Mouse (Mus musculus) left cerebral cortex, postnatal 36 days (tissue): ENCODE measurements around the gene Fam114a1. TPM values are rescaled to one million over a fixed set of nuclear protein-coding genes. Genes with fewer than 3 reads are reported as not detected.
A peak's percentile ranks its signal among the peaks of the same experiment; 100 is the strongest.

ENCODE experiments used
- DNase-seq, 2 experiments: peaks; one replicate each; pipeline ENCODE4 v3.0.0; 2021 to 2022; ENCODE audit warnings: low spot score in 2 of 2, mixed read lengths in 1 of 2
- intact Hi-C: fragments of 180-260 bp; cut with DNase I; formaldehyde crosslinking; loops from one replicate; pipeline ENCODE4 v1.15.1; 2025
- total RNA-seq, 2 experiments: library from RNA; stranded (reverse); gene quantifications; 2 replicates each; pipeline ENCODE4 v1.2.3; 2021

Fam114a1 gene
- total RNA-seq, 2 experiments from 2014 or later = 5.1 to 7.0 TPM

GRCm38 (mm10) chr5:65002940-65003824, 33.3 kb downstream of the Fam114a1 start:
- intact Hi-C loops = loop anchor here (2.0 kb wide), 2 partner anchors 210 to 238 kb away; no protein-coding TSS in a partner anchor
- DNase-seq = no peak

- DNase-seq = no peak
- intact Hi-C loops = loop anchor here (2.0 kb wide), 2 partner anchors 209 to 237 kb away; no protein-coding TSS in a partner anchor
Observed at GRCm38 (mm10) chr5:65003946-65004535, 34.2 kb downstream of the Fam114a1 start.

DNA sequence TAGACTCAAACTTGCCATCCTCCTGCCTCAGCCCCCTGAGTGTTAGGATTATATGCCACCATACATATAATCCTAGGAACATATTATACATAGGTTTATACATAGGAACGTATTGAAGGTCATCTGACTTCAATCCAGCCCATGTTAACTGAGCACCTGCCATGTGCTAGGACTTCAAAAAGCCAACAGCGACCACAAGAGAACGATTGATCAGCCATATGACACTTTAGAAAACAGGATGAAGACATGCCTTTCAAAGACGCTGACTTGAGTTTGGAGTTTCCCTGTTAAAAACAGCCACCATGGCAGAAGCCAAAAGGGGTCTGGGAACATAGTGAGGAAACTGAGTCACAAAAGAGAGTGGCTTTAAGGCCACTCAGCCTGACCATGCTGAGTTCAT, 35.4 kb downstream of the Fam114a1 start:
- intact Hi-C loops = no loop called here

DNA sequence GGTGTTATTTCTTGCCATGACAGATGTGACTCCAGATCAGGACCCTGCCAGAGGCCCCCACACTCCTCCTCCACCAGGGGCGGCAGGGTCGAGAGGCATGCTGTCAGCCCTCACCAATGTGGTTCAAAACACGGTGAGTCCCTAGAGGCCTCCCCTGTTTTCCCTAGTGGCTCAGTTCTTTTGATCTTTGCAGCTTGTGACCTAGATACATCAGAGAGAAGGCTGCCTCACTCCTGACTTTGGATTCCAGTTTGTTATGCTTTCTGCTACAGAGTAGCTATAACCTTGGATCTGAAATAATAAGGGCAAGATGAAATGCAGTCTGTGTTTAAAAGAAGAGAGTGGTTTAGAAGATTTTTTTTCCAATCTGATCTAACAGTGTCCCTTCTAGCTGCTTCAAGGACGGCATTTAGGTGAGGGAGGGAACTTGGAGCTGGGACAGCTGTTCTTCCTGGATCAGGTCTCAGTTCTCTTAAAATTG, 36.2 kb downstream of the Fam114a1 start:
- intact Hi-C loops = no loop called here
- no peak for DNase-seq

More for the DNA sequence above, 35.4 kb downstream of the Fam114a1 start:
- no peak for DNase-seq

DNA sequence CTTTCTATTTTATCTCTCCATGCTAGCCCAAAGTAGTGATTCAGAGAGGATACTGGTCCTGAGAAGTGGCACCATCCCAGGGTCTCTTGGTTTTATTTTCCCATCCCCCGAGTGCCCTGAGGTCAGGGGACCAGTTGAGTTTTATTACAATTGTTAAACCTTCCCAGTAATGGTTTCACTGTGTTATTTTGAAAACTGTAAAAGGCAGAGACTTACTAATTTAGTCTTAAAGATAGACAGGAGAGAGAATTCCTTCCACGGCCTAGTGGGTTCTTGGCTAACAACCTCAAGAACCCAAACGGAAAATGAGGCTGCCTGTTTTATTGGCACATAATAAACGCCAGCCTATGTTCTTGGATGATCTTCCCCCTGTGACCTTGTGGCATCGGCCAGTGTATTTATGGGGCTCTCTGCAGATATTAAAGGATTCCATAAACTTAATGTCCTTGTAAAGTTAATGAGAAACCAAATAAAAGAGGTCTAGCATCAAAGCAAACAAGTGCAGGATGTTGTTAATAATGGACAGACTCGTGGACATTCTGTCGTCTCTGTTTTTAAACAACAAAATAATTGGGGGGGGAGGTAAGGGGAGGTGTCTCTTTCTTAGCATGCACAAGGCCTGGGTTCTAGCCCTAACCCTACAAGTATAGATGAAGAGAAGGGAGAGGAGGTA, 42.2 kb downstream of the Fam114a1 start:
- DNase-seq = no peak
- intact Hi-C loops = no loop called here

GRCm38 (mm10) chr5:65015508-65015907, 45.6 kb downstream of the Fam114a1 start:
- DNase-seq = no peak
- intact Hi-C loops = no loop called here

- no peak for DNase-seq
- intact Hi-C loops = no loop called here
Observed at GRCm38 (mm10) chr5:65019109-65019508, 49.2 kb downstream of the Fam114a1 start.

DNA sequence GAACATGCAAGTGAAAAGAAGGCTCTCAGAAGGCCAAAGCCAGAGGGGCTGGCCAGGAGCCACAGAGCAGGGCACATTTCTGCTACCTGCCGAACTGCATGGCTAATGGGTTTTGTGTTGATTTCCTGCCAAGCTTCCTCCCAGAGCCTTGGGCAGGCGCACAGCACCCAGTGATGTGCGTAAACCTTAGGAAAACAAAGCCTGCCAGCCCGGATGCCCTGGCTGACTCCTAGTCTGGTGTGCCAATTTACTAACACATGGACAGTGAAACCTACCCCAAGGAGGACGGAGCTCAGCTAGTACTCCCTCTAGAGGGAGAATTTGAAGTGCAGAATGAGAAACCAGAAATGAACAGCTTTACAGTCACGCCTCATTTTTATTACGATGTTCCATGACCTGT, 50.0 kb downstream of the Fam114a1 start:
- DNase-seq = no peak
- intact Hi-C loops = no loop called here

- peak; percentile 43 to 45 for DNase-seq
- intact Hi-C loops = no loop called here
Observed at GRCm38 (mm10) chr5:65022006-65022405, 52.1 kb downstream of the Fam114a1 start.

GRCm38 (mm10) chr5:65024641-65025040, 54.8 kb downstream of the Fam114a1 start:
- DNase-seq = no peak
- intact Hi-C loops = no loop called here

- intact Hi-C loops = no loop called here
Observed at GRCm38 (mm10) chr5:65025916-65026315, 56.0 kb downstream of the Fam114a1 start.

GRCm38 (mm10) chr5:65026776-65027175, 56.9 kb downstream of the Fam114a1 start:
- DNase-seq = no peak
- intact Hi-C loops = no loop called here

More at GRCm38 (mm10) chr5:65025916-65026315, 56.0 kb downstream of the Fam114a1 start:
- DNase-seq = no peak

DNA sequence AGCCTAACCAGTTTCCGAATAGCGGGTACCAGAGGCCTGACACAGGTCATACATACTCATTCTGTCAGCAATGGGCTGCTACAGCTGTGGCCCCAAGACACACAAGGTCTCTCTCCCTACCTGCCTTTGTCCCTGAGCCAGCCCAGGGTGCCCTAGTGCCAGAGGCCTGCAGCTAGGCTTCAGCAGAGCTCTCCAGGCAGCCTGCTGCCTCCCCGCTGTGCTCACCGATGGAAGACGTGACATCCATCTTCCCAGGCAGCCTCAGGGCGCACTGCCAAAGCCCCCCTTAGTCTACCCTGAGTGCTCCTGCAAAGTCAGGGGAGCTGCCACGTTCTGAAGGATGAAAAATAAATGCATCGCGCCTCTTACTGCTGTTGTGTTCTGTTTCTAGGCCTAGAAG, 58.1 kb downstream of the Fam114a1 start:
- no peak for DNase-seq
- intact Hi-C loops = no loop called here

GRCm38 (mm10) chr5:65036597-65036996, 66.7 kb downstream of the Fam114a1 start:
- intact Hi-C loops = no loop called here
- DNase-seq = no peak

- no peak for DNase-seq
- intact Hi-C loops = no loop called here
Observed at GRCm38 (mm10) chr5:65038305-65038704, 68.4 kb downstream of the Fam114a1 start.

DNA sequence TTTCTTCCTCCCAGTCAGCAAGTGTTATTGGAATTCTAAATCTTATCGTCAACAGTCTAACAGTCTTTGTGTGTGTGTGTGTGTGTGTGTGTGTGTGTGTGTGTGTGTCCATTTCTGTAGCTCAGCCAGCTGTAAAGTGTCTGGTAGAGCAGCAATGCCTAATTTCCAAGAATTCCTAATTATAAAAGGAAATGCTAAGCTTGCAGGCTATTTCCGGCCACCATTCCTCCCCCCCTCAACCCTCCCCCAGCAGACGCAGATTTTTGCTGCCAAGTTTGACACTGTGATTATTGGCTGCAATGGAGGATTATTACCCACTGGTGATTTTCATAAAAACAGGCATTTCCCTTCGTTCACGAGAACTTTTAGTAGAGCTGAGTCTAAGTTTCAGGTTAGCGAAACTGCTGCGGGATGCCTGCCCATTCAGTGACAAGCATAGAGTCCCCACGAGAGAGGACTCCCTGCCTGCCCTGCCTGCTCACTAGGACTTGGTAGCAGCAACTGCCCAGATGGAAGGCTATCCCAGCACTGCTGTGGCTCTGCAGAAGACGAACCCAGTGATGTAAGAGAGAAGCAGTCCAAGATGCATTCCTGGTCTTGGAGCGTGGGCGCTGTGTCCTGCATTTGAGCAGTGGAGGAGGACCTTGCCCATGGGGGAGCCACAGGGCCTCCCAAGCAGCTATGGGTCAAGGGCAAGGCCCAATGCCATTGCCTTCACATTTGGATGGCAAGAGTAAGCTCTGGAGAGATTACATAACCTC, 69.1 kb downstream of the Fam114a1 start:
- DNase-seq = no peak
- intact Hi-C loops = no loop called here

DNA sequence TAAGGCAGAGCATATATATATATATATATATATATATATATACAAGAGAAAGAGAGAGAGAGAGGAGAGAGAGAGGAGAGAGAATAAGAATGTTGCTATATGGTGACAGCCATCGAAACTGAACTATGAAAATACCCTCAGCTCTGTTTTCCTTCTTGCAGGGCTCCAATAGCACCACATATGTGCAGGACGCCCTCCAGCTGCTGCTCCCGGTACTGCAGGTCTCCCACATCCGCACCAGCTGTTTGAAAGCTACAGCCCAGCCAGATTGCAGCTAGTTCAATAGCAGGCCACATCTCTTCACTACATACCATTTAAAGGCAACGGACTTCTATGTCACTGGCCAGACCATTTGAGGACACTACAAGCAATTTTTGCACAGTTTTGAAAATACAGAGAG, 70.6 kb downstream of the Fam114a1 start:
- DNase-seq = no peak
- intact Hi-C loops = no loop called here

DNA sequence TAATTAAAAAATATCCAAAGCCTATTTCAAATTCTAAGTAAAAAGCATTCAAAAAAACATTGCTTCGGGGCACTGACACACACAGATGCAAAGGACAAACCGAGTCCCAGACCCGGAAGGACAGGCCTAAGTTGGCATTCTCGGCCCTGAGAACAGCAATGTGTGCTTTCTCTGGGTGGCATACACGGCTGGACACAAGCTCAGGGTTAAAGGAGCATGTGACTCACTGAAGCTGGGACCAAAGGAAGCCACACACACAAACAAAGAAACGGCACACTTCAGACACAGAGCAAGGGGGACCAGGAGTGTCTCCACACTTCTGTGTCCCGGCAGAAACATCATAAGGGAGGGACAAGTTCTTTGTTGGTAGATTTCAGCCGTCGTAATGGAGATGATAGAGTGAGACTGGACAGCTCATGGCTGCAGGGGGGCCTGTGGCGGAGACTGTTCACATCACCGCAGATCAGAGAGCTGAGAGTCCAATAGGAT, 73.6 kb downstream of the Fam114a1 start:
- intact Hi-C loops = no loop called here
- no peak for DNase-seq

DNA sequence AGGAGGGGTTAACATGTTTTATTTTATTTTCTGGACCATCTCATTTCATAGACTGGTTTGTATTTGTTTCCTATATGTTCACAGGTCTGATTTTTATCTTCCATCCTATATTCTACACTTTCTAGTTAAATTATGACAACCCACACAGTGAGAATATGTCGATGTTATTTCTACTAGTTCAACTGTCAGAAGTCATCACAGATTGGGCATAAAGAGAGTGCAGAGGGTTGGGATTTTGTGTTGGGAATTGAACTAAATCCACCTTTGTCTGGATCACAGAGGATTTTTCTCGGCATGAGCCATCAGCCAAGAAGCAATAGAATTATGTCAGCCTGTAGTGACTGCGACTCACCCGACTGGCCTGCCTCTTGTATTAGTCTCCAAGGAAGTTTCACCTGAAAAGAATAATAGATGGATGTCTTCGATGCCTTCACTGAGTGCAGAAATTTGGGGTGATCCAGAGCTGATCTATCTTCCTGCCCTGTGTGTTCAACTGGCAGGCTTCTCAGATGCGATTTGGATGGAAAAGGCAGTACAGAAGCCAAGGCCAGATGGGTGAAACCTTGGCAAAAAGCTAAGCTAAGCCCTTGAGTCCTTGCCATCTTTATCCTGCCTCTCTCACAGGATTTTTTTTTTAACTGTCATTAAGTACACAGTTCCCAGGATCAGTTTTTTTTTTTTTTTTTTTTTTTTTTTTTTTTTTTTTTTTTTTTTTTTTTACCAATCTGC, 75.9 kb downstream of the Fam114a1 start:
- intact Hi-C loops = no loop called here

More for the DNA sequence above, 75.9 kb downstream of the Fam114a1 start:
- no peak for DNase-seq
